Mouse (Mus musculus): ENCODE measurements around the gene Vps53. TPM values are rescaled to one million over a fixed set of nuclear protein-coding genes. Genes with fewer than 3 reads are reported as not detected.

The Vps53 gene
- polyA plus RNA-seq, 1 experiment from 2014 or later: 36.9 TPM

GRCm38 (mm10) chr11:76099193-76099975 is 80.1 kb downstream of the Vps53 start:
- peak overlapping the region; percentile 84 for H3K27ac ChIP-seq (ENCODE audit: low read length)
- H3K9me3 ChIP-seq (ENCODE audit: control insufficient read depth, low read length): no peaks in the 10 kb centered on the region
- H3K4me3 ChIP-seq (ENCODE audit: low read length): no peak overlapping the region
- H3K9ac ChIP-seq (ENCODE audit: low read length): no peak overlapping the region
- H3K4me1 ChIP-seq (replicated peaks; ENCODE audit: control insufficient read depth, insufficient read depth, low read length): peaks cover 35% of the 10 kb centered on the region
- H3K36me3 ChIP-seq (ENCODE audit: control insufficient read depth, insufficient read depth, low read length): no peaks in the 10 kb centered on the region; the same call in 1 of the 2 replicates
- no peak overlapping the region for H3K4me2 ChIP-seq (ENCODE audit: low read depth, low read length)
- no peaks in the 10 kb centered on the region for H3K27me3 ChIP-seq (ENCODE audit: control insufficient read depth, insufficient read depth, low read depth, low read length)
- 12% methylated on average over 4 of the region's 4 CpGs for WGBS
- peak; percentile 89 for ATAC-seq (ENCODE audit: low read depth)

- H3K36me3 ChIP-seq (ENCODE audit: control insufficient read depth, insufficient read depth, low read length): peaks cover 2% of the 10 kb centered on the region; the same call in 1 of the 2 replicates
These were observed 85.8 kb downstream of the Vps53 start for GRCm38 (mm10) chr11:76093610-76094009.

GRCm38 (mm10) chr11:76089776-76090175 is 89.7 kb downstream of the Vps53 start:
- Histone ChIP-seq H3K36me3 (ENCODE audit: control insufficient read depth, insufficient read depth, low read length) (peaks cover 2% of the 10 kb centered on the region), H3K4me2 (ENCODE audit: low read depth, low read length) (no peak overlapping the region), H3K4me3 (ENCODE audit: low read length) (no peak overlapping the region), H3K9ac (ENCODE audit: low read length) (no peak overlapping the region), H3K27me3 (ENCODE audit: control insufficient read depth, insufficient read depth, low read depth, low read length) (no peaks in the 10 kb centered on the region), H3K4me1 (replicated peaks; ENCODE audit: control insufficient read depth, insufficient read depth, low read length) (peaks cover 4% of the 10 kb centered on the region; the same call in 1 of the 2 replicates), H3K27ac (ENCODE audit: low read length) (no peak overlapping the region), H3K9me3 (ENCODE audit: control insufficient read depth, low read length) (no peaks in the 10 kb centered on the region)
- ATAC-seq (ENCODE audit: low read depth): no peak
- 58% methylated on average over 6 of the region's 6 CpGs for WGBS

More at GRCm38 (mm10) chr11:76093610-76094009, 85.8 kb downstream of the Vps53 start:
- no peak for ATAC-seq (ENCODE audit: low read depth)
- WGBS: 86% methylated on average over 8 of the region's 8 CpGs
- Histone ChIP-seq H3K4me2 (ENCODE audit: low read depth, low read length) (no peak overlapping the region), H3K27me3 (ENCODE audit: control insufficient read depth, insufficient read depth, low read depth, low read length) (no peaks in the 10 kb centered on the region), H3K9ac (ENCODE audit: low read length) (no peak overlapping the region), H3K9me3 (ENCODE audit: control insufficient read depth, low read length) (no peaks in the 10 kb centered on the region), H3K4me3 (ENCODE audit: low read length) (no peak overlapping the region), H3K27ac (ENCODE audit: low read length) (no peak overlapping the region), H3K4me1 (replicated peaks; ENCODE audit: control insufficient read depth, insufficient read depth, low read length) (peaks cover 7% of the 10 kb centered on the region)

GRCm38 (mm10) chr11:76088506-76088905 is 90.9 kb downstream of the Vps53 start:
- H3K36me3 ChIP-seq (ENCODE audit: control insufficient read depth, insufficient read depth, low read length): peaks cover 2% of the 10 kb centered on the region
- WGBS: 74% methylated on average over 4 of the region's 4 CpGs
- ATAC-seq (ENCODE audit: low read depth): no peak

GRCm38 (mm10) chr11:76085898-76086591 is 93.4 kb downstream of the Vps53 start:
- Histone ChIP-seq H3K9me3 (ENCODE audit: control insufficient read depth, low read length) (no peaks in the 10 kb centered on the region), H3K4me2 (ENCODE audit: low read depth, low read length) (no peak overlapping the region), H3K36me3 (ENCODE audit: control insufficient read depth, insufficient read depth, low read length) (peaks cover 6% of the 10 kb centered on the region), H3K27me3 (ENCODE audit: control insufficient read depth, insufficient read depth, low read depth, low read length) (no peaks in the 10 kb centered on the region), H3K27ac (ENCODE audit: low read length) (no peak overlapping the region), H3K4me3 (ENCODE audit: low read length) (no peak overlapping the region), H3K9ac (ENCODE audit: low read length) (no peak overlapping the region), H3K4me1 (replicated peaks; ENCODE audit: control insufficient read depth, insufficient read depth, low read length) (no peaks in the 10 kb centered on the region)
- no peak for ATAC-seq (ENCODE audit: low read depth)
- 75% methylated on average over 5 of the region's 5 CpGs for WGBS

More at GRCm38 (mm10) chr11:76088506-76088905, 90.9 kb downstream of the Vps53 start:
- Histone ChIP-seq H3K27ac (ENCODE audit: low read length) (no peak overlapping the region), H3K9ac (ENCODE audit: low read length) (no peak overlapping the region), H3K4me1 (replicated peaks; ENCODE audit: control insufficient read depth, insufficient read depth, low read length) (peaks cover 4% of the 10 kb centered on the region; the same call in 1 of the 2 replicates), H3K27me3 (ENCODE audit: control insufficient read depth, insufficient read depth, low read depth, low read length) (no peaks in the 10 kb centered on the region), H3K4me3 (ENCODE audit: low read length) (no peak overlapping the region), H3K4me2 (ENCODE audit: low read depth, low read length) (no peak overlapping the region), H3K9me3 (ENCODE audit: control insufficient read depth, low read length) (no peaks in the 10 kb centered on the region)

GRCm38 (mm10) chr11:76084943-76085342 is 94.5 kb downstream of the Vps53 start:
- WGBS: 86% methylated on average over 1 of the region's 1 CpGs
- no peaks in the 10 kb centered on the region for H3K9me3 ChIP-seq (ENCODE audit: control insufficient read depth, low read length)
- no peak overlapping the region for H3K9ac ChIP-seq (ENCODE audit: low read length)
- ATAC-seq (ENCODE audit: low read depth): no peak
- peaks cover 6% of the 10 kb centered on the region; the same call in 1 of the 2 replicates for H3K36me3 ChIP-seq (ENCODE audit: control insufficient read depth, insufficient read depth, low read length)
- no peaks in the 10 kb centered on the region for H3K27me3 ChIP-seq (ENCODE audit: control insufficient read depth, insufficient read depth, low read depth, low read length)
- no peak overlapping the region for H3K27ac ChIP-seq (ENCODE audit: low read length)
- no peak overlapping the region for H3K4me2 ChIP-seq (ENCODE audit: low read depth, low read length)
- H3K4me1 ChIP-seq (replicated peaks; ENCODE audit: control insufficient read depth, insufficient read depth, low read length): 0 out of 2 replicates have a peak, but pooled peaks cover 4% of the 10 kb centered on the region
- no peak overlapping the region for H3K4me3 ChIP-seq (ENCODE audit: low read length)

- Histone ChIP-seq H3K27ac (ENCODE audit: low read length) (no peak overlapping the region), H3K9ac (ENCODE audit: low read length) (no peak overlapping the region), H3K4me2 (ENCODE audit: low read depth, low read length) (no peak overlapping the region), H3K9me3 (ENCODE audit: control insufficient read depth, low read length) (no peaks in the 10 kb centered on the region), H3K27me3 (ENCODE audit: control insufficient read depth, insufficient read depth, low read depth, low read length) (no peaks in the 10 kb centered on the region), H3K4me3 (ENCODE audit: low read length) (no peak overlapping the region), H3K4me1 (replicated peaks; ENCODE audit: control insufficient read depth, insufficient read depth, low read length) (0 out of 2 replicates have a peak, but pooled peaks cover 4% of the 10 kb centered on the region), H3K36me3 (ENCODE audit: control insufficient read depth, insufficient read depth, low read length) (peaks cover 6% of the 10 kb centered on the region; the same call in 1 of the 2 replicates)
- 47% methylated on average over 3 of the region's 3 CpGs for WGBS
- no peak for ATAC-seq (ENCODE audit: low read depth)
These were observed 95.5 kb downstream of the Vps53 start for GRCm38 (mm10) chr11:76083941-76084367.

GRCm38 (mm10) chr11:76081048-76081640 is 98.3 kb downstream of the Vps53 start:
- Histone ChIP-seq H3K9ac (ENCODE audit: low read length) (no peak overlapping the region), H3K9me3 (ENCODE audit: control insufficient read depth, low read length) (no peaks in the 10 kb centered on the region), H3K27ac (ENCODE audit: low read length) (peak overlapping the region; percentile 65), H3K4me1 (replicated peaks; ENCODE audit: control insufficient read depth, insufficient read depth, low read length) (0 out of 2 replicates have a peak, but pooled peaks cover 4% of the 10 kb centered on the region), H3K4me3 (ENCODE audit: low read length) (no peak overlapping the region), H3K4me2 (ENCODE audit: low read depth, low read length) (no peak overlapping the region), H3K36me3 (ENCODE audit: control insufficient read depth, insufficient read depth, low read length) (peaks cover 6% of the 10 kb centered on the region), H3K27me3 (ENCODE audit: control insufficient read depth, insufficient read depth, low read depth, low read length) (no peaks in the 10 kb centered on the region)
- peak; percentile 71 for ATAC-seq (ENCODE audit: low read depth)
- WGBS: 69% methylated on average over 6 of the region's 6 CpGs

GRCm38 (mm10) chr11:76080293-76080692 is 99.2 kb downstream of the Vps53 start:
- Histone ChIP-seq H3K4me2 (ENCODE audit: low read depth, low read length) (no peak overlapping the region), H3K4me1 (replicated peaks; ENCODE audit: control insufficient read depth, insufficient read depth, low read length) (peaks cover 5% of the 10 kb centered on the region; the same call in 1 of the 2 replicates), H3K4me3 (ENCODE audit: low read length) (no peak overlapping the region), H3K9ac (ENCODE audit: low read length) (no peak overlapping the region), H3K9me3 (ENCODE audit: control insufficient read depth, low read length) (no peaks in the 10 kb centered on the region), H3K36me3 (ENCODE audit: control insufficient read depth, insufficient read depth, low read length) (peaks cover 6% of the 10 kb centered on the region), H3K27me3 (ENCODE audit: control insufficient read depth, insufficient read depth, low read depth, low read length) (no peaks in the 10 kb centered on the region), H3K27ac (ENCODE audit: low read length) (peak overlapping the region; percentile 65)
- 35% methylated on average over 2 of the region's 2 CpGs for WGBS
- peak; percentile 47 for ATAC-seq (ENCODE audit: low read depth)

All from lung, embryonic 16.5 days (tissue).